Mouse (Mus musculus) megakaryocyte, adult 5-6 weeks (primary cell): ENCODE results near the gene Slc41a2. TPM values are rescaled to one million over a fixed set of nuclear protein-coding genes. Genes with fewer than 3 reads are reported as not detected.

Experiments
- ATAC-seq: 2 replicates; pipeline ENCODE4 v1.8.0; 2016; ENCODE audit warnings: mild to moderate bottlenecking, inconsistent platforms; ENCODE audit not compliant: poor library complexity, severe bottlenecking
- total RNA-seq, 2 experiments: library from RNA; stranded (forward) in 1 of 2; stranded (reverse) in 1 of 2; fragments of 153-499, 151-499 nt in 1 of 2; fragments of 221-1000, 200-1000 nt in 1 of 2; gene quantifications; 2 replicates each; pipeline versions ENCODE4 v1.2.3 to v1.2.4; 2015 to 2017

Gene Slc41a2
- total RNA-seq, 2 experiments from 2014 or later, result 0.73 to 0.76 TPM

GRCm38 (mm10) chr10:83242106-83242686, 95.5 kb downstream of the Slc41a2 start:
- ATAC-seq, result no peak

DNA sequence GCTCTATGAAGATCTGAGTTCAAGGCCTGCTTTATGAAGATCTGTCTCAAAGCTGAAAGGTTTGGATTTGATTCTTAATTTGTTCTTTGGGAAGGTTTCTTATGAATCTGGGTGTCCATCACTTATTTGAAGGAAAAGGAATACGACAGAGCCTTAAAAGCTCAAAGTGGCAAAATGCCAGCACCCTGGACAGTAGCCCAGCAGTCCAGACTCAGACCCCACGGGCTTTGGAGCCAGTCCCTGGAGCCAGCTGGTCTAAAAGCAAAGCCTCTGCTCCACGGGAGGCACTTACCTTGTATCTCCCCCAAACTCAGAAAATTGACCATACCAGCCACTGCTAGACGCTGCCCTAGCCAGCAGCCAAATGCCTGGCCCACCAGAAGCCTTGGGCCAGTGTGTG, 103.3 kb downstream of the Slc41a2 start:
- no peak for ATAC-seq

- peak; percentile 66 for ATAC-seq
Observed at GRCm38 (mm10) chr10:83233967-83234366, 103.7 kb downstream of the Slc41a2 start.

- no peak for ATAC-seq
Observed at GRCm38 (mm10) chr10:83228626-83229025, 109.1 kb downstream of the Slc41a2 start.

DNA sequence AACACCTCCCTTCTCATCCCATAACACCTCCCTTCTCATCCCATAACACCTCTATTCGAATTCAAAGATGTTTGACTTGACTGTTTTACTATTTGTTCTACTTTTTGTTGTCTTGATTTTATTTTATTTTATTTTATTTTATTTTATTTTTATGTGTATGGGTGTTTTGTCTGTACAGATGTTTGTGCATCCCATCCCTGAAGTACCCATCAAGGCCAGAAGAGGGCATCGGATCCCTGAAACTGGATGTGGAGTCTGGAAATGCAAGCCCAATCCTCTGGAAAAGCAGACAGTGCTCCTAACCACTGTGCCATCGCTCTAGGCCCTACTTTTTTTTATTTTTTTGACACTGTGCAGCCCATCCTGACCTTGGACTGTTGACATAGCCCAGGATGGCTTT, 112.7 kb downstream of the Slc41a2 start:
- no peak for ATAC-seq

- peak; percentile 10; the same call in 1 of the 2 replicates for ATAC-seq
Observed at GRCm38 (mm10) chr10:83220847-83221246, 116.8 kb downstream of the Slc41a2 start.

GRCm38 (mm10) chr10:83220217-83220616, 117.5 kb downstream of the Slc41a2 start:
- no peak for ATAC-seq

DNA sequence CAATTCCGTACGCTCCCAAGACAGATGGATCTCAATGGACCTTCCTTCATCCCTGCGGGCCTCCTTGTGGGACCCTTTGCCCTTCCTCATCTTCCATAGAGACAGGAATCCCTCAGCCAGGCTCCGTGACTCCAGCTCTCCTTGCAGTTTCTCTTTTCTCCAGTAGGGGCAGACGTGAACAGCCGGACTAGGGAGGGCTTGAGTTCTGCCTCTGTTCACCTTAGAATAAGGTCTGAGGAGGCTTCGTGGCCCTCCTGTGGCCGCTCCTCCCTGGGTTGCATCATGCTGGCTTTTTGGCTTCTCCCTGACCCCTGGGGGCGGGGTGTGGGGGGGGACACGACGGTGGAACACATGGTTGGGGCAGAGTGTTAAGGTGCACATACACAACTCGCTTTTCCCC, 118.0 kb downstream of the Slc41a2 start:
- ATAC-seq, result peak; percentile 72

DNA sequence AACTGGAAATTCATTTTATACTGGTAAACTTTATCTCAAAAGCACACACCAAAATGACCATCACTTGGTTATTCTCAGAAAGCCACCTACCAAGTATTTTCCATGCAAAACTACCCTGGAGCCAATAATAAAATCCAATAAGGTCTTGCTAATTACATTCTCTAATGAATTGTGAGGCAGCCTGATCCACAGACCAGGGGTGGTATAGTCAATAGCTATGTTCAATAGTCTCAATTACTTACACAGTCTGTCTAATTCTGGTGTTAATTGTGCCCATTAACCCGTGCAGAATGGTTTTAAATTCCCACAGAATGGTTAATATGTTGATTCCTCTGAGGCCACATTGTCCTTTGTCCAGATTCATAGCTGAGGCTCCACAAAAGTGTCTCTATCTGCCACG, 118.9 kb downstream of the Slc41a2 start:
- ATAC-seq, result no peak

GRCm38 (mm10) chr10:83217256-83217655, 120.4 kb downstream of the Slc41a2 start:
- ATAC-seq, result no peak

DNA sequence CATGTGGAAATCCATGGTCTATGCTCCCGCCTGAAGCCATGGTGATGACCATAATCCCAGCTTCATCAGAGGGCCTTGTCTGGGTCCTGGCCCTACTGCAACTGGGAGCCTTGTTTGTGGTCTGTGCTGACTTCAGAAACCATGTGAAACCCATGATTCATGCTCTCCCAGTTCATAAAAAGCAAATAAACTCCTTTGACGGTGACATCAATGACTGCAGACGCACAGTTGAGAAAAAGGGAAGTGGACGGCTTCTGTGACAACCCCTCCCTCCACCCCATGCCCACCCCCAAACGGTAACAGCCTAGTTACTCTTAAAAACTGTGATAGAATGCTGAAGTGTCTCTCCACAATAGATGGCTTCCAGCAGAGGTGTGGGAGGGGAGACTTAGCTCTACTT, 122.1 kb downstream of the Slc41a2 start:
- ATAC-seq, result peak; percentile 74

DNA sequence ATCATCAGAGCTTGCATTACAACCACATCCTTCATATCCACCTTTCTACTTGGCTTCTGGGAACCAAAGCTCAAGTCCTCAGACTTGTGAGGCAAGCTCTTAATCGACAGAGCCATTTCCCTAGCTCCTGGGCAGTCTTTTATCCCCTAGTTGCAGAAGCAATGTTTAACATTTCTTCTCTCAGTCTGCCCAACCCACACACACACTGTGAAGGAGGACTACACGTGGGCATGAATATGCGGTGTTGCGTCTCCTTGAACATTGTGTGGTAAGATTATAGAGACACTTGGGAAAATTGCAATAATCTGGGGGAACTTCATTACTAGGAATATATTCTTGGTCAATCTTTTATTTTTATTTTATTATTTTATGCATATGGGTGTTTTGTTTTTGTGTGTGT, 125.1 kb downstream of the Slc41a2 start:
- no peak for ATAC-seq

DNA sequence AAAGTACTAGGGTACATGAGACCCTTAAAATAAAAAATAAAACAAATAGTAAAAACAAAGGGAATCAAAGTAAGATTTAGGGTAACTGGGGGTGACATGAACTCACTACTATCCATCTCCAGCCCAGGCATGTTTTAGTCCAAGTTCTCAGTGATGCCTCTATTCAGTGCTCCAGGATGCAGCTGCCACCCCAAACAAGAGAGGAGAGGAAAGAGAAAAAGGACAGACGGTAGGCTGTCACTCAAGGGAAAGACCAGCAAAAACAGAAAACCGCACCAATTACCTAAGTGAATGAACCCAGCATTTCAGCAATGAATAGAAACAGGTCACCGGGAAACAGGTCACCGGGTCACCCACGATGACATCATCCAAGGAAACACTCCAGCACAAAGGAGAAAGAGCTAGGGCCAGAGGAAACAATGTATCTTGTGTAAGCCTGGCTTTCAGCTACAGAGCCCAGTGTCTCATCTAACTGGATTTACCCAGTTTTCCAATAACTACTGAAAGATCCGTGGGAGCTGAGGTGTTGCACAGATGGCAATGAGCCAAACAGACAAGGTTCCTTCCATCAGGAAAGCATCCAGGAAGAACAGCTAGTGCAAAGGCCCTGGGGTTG, 126.6 kb downstream of the Slc41a2 start:
- no peak for ATAC-seq

DNA sequence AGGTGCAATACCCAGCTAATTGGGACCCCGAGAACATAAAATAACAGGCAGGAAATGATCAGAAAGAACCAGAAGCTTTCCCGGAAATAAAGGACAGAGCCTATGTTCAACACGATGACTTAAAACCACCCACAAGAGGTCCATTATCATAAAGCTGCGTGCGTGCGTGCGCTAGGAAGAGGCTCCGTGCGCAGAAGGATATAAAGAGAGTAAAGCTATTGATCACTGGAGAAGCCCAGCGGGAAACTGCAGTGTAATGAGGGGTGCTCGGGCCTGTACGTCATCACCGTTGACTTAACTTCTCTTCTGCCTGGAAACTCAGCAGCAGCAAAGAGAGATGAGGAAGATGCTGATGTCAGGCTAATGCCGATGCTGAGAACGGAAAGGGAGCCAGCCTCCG, 127.6 kb downstream of the Slc41a2 start:
- no peak for ATAC-seq

- no peak for ATAC-seq
Observed at GRCm38 (mm10) chr10:83209388-83209787, 128.3 kb downstream of the Slc41a2 start.

- ATAC-seq, result no peak
Observed at GRCm38 (mm10) chr10:83208436-83208835, 129.2 kb downstream of the Slc41a2 start.

DNA sequence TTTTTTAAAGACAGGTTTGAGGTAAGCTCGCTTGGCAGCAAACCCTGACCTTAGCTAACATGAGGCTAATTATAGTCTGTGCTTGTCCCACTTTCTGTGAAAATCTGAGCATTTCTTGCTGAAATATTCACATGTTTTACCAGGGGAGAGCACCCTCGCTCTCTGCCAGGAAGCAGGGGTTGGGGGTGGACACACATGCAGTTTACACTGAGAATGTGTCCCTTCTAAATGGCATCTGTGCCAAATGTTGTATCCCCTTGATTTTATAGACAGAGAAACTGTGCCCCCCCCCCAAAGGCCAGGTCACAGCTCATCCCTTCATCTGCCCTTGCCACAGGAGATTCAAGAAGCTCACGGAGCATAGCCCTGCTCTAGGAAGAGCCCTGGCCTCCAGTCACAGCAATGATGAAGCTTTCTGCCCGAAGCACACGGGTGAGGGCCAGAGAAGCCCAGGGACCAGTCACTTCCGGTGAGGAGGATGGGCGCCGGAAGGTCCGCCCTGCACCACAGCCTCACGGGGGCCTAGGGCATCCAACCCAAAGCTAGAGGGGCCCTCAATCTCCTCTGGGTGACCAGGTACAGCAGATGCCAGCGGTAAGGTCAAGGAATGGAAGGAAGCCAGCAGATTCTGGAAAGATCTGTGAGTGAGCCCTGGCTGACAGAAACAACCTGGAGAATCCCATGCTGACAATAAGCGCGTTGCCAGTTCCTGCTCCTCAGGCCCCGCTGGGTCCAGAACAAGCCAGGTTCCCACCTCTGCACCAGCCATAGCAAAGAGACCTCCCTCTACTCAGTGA, 134.6 kb downstream of the Slc41a2 start:
- ATAC-seq, result no peak

DNA sequence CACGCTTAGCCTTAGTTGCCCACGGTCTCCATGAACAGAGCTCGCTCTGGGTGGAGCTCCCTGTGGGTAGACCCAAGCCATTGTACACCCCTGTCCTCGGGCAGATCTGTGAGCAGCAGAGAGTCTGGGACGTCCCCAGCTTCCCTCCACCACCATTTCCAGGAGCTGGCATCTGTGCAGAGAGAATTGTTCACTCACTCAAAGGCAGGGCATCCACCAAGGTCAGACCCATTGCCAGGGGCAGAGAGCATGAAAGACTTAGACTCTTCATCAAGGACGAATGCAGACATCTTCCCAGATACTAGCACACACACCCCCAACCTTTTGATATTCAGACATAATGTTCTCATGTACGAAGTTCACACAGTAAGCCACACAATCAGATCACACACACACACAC, 136.2 kb downstream of the Slc41a2 start:
- no peak for ATAC-seq

GRCm38 (mm10) chr10:83199290-83199689, 138.4 kb downstream of the Slc41a2 start:
- ATAC-seq, result no peak

DNA sequence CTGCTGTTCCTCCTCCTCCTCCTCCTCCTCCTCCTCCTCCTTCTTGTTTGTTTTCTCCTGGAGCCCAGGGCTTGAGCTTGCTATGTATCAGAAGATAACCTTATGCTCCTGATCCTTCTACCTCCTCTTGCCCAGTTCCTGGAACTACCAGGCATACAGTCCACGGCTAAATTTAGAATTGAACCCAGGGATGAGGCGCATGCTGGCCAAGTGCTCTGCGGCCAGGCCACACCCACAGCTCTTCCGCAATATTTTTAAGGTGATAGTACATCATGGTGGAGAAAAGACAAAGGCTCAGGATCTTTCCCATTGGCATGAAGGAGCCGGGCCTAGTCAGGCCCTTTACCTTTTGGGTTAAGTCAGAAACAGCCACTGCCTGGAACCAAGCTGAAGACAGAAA, 139.0 kb downstream of the Slc41a2 start:
- 0 out of 2 replicates have a peak, but pooled peaks have one; percentile 18 for ATAC-seq

GRCm38 (mm10) chr10:83197690-83198336, 139.9 kb downstream of the Slc41a2 start:
- ATAC-seq, result peak; percentile 90

DNA sequence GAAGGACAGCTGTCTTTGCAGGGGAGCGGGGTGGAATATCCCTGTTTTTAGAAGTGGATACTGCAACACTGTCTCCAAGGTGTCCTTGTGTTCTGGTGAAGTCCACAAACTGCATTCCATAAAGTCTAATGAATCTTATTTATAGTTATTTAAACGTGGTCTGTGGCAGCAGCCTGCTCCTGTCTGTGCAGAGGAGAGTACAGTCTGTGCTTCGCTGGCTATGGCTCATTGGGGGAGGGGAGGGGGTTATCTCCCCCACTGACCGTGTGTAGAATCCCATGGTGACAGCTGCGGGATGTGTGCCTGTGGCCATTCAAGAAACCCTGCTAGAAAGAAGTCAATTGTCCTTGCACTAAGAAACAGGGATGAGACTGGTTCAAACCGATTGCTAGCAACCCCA, 145.7 kb downstream of the Slc41a2 start:
- ATAC-seq, result no peak
